Mouse (Mus musculus) cortical plate, adult 2 months (tissue): Measurements from ENCODE around the gene Tnxb. TPM values are rescaled to one million over a fixed set of nuclear protein-coding genes. Genes with fewer than 3 reads are reported as not detected.

Source experiments
- H3K27ac ChIP-seq: fragments of 200-500 bp; 2 replicates; pipeline ENCODE4 v1.5.1; 2012; ENCODE audit warnings: low read length, control low read depth, inconsistent platforms; ENCODE audit not compliant: insufficient read depth
- H3K4me1 ChIP-seq: fragments of 200-500 bp; 2 replicates; pipeline ENCODE4 v1.6.1; 2011; ENCODE audit warnings: low read length; ENCODE audit not compliant: control insufficient read depth, insufficient read depth
- H3K4me3 ChIP-seq: fragments of 200-500 bp; 2 replicates; pipeline ENCODE4 v1.5.1; 2011; ENCODE audit warnings: mild to moderate bottlenecking, low read length, control low read depth; ENCODE audit not compliant: insufficient read depth
- CTCF ChIP-seq: fragments of 200-500 bp; IDR thresholded peaks from 2 replicates; pipeline ENCODE4 v1.5.1; 2011; ENCODE audit warnings: mild to moderate bottlenecking, control low read depth, low read length; ENCODE audit not compliant: insufficient read depth; ENCODE audit errors: extremely low read depth
- POLR2A ChIP-seq: fragments of 200-500 bp; IDR thresholded peaks from 2 replicates; pipeline ENCODE4 v1.6.1; 2011; ENCODE audit warnings: mild to moderate bottlenecking, low read length, control low read depth; ENCODE audit not compliant: insufficient read depth; ENCODE audit errors: extremely low read depth
- polyA plus RNA-seq: library from polyadenylated mRNA; depleted of rRNA; stranded (reverse); fragments of >200 nt; gene quantifications from 2 replicates; pipeline ENCODE4 v1.2.3, GENCODE M21; 2012

The Tnxb gene
- polyA plus RNA-seq, 1 experiment, result 2.2 TPM

DNA sequence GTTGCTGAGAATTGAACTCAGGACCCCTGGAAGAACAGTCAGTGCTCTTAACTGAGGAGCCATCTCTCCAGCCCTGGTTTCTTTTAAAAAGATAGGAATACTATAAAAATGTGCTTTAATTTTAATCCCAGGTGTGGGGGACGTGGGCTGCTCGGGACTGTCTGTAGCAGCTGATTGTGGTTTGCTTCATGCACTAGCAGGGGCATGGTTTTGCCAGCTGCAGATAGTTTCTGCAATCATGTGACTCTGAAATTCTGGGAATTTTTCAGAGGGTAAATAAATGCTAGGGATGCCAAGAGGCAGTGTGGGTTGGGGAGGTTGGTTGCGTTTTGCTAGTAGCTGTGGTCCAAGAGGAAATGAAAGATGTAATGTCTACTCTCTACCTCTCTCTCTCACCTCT, 28.4 kb upstream of the Tnxb start:
- H3K4me3 ChIP-seq, result no peak overlapping the region
- no peak for TF ChIP-seq POLR2A
- TF ChIP-seq CTCF, result no peak
- H3K4me1 ChIP-seq, result 0 out of 2 replicates have a peak, but pooled peaks cover 1% of the 10 kb centered on the region
- H3K27ac ChIP-seq, result no peak overlapping the region

- peaks cover 3% of the 10 kb centered on the region for H3K4me1 ChIP-seq
- no peak overlapping the region for H3K27ac ChIP-seq
- TF ChIP-seq CTCF, result no peak
- TF ChIP-seq POLR2A, result no peak
- H3K4me3 ChIP-seq, result no peak overlapping the region
Measured at GRCm38 (mm10) chr17:34643379-34643778, 27.0 kb upstream of the Tnxb start.

DNA sequence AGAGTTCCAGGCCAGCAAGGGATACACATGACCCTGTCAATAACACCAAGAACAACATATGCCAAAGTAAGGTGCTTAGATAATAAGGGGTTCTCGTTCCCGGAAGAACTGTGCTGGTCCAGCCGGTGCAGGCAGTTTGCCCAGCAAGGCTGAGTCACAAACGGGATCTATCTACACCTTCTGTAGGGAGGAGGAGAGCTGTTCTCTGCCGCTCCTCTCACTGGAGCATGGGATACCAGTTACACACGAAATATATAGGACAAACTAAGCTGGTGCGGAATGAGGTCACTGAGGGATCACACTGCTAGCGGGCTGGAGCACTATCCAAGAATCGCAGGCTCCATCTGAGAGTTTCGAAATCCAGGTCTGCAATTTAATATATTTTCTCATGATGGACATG, 26.4 kb upstream of the Tnxb start:
- no peak for TF ChIP-seq CTCF
- TF ChIP-seq POLR2A, result no peak
- no peak overlapping the region for H3K27ac ChIP-seq
- no peak overlapping the region for H3K4me3 ChIP-seq

DNA sequence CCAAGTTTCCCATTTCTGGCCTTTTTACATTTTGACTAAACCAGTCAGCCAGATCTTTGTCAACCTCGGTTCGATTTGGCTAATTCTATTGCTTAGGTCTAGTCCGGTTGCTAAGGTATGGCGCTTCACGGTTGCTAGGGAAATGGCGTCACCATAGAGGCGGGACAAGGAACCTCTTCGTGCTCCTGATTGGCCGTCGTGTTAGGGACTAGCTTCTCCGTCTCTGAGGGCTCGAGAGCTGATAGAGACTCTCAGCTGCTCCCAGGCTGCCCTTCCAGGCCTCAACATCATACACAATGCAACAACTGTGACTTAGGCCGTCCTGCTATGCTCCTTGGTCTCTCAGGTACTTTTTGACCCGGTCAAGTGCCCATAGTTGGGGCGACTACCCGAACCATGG, 25.7 kb upstream of the Tnxb start, which contains the start of gene Fkbpl:
Gene Fkbpl, plus strand, starts transcription at position 157 of the 400 bp plus-strand sequence.
- Histone ChIP-seq H3K4me3 (peak within 1 kb of the TSS; percentile 60), H3K4me1 (peaks cover 3% of the 10 kb centered on the region), H3K27ac (no peak within 1 kb of the TSS)
- TF ChIP-seq POLR2A (peak; percentile 85), CTCF (no peak)

More for the DNA sequence above, 26.4 kb upstream of the Tnxb start:
- H3K4me1 ChIP-seq, result peaks cover 3% of the 10 kb centered on the region

DNA sequence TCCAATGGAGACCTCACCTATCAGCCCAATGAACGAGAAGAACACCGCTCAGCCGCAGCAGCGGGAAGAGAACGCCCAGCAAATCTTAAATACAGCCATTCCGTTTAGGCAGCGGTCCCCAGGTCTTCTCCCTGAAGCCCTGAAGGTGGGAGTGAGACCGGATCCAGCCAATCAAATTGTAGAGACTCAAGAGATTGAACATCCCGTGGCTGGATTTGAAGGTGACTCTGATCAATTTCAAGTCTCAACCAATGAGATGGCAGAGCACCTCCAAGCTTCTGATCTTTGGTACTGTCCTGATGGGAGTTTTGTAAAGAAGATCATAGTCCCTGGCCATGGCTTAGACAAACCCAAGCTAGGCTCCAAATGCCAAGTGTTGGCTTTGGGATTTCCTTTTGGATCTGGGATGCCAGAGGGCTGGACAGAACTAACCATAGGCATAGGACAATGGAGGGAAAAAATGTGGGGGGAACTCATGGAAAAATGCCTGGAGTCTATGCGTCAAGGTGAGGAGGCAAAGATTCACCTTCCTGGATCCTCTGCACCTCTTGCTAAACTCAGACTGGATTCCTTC, 25.0 kb upstream of the Tnxb start:
- Histone ChIP-seq H3K4me3 (peak overlapping the region; percentile 60), H3K27ac (no peak overlapping the region), H3K4me1 (peaks cover 3% of the 10 kb centered on the region)
- TF ChIP-seq POLR2A (no peak), CTCF (no peak)

- H3K27ac ChIP-seq, result no peak overlapping the region
- H3K4me1 ChIP-seq, result peaks cover 3% of the 10 kb centered on the region
- TF ChIP-seq CTCF (no peak), POLR2A (no peak)
- H3K4me3 ChIP-seq, result no peak overlapping the region
Measured at GRCm38 (mm10) chr17:34645831-34646511, 24.4 kb upstream of the Tnxb start.

DNA sequence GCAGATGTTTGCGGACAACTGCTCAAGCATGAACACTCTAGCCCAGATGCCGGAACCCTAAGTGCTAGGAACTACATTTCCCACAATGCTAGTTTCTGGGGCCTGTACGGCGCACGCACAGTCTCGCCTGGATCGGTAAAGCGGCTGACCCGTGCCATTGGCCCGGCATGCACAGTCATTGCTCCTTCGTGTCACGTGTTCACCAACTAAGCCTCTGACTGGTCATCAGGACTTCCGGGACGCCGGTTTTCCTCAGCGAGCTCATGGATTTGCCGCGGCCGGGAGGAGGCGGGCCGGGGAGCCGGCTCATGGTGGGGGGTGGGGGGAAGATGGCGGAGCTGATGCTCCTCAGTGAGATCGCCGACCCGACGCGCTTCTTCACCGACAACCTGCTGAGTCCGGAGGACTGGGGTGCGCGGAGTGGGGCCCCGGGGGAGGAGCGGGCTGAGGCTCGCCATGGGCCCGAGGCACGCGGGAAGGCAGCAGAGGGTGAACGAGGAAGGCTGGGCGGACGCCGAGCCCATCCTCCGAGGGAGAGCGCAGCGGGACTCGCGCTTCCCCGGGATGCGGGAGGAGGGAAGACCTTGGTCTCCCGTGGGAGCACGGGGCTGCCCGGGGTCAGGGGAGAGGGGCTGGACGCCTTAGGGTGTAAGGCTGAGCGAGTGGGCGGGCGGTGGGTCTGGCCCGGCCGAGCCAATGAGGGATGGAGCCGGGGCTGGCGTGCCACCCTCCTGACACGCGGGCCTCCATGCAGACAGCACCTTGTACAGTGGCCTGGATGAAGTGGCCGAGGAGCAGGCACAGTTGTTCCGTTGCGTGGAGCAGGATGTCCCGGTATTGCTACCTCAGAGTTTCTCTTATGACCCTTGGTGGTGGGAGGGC, 23.2 kb upstream of the Tnxb start, which contains the start of gene Atf6b:
Gene Atf6b, plus strand, starts transcription at position 241 of the 882 bp plus-strand sequence.
- TF ChIP-seq CTCF (no peak), POLR2A (0 out of 2 replicates have a peak, but pooled peaks have one; percentile 46)
- peaks cover 2% of the 10 kb centered on the region for H3K4me1 ChIP-seq

DNA sequence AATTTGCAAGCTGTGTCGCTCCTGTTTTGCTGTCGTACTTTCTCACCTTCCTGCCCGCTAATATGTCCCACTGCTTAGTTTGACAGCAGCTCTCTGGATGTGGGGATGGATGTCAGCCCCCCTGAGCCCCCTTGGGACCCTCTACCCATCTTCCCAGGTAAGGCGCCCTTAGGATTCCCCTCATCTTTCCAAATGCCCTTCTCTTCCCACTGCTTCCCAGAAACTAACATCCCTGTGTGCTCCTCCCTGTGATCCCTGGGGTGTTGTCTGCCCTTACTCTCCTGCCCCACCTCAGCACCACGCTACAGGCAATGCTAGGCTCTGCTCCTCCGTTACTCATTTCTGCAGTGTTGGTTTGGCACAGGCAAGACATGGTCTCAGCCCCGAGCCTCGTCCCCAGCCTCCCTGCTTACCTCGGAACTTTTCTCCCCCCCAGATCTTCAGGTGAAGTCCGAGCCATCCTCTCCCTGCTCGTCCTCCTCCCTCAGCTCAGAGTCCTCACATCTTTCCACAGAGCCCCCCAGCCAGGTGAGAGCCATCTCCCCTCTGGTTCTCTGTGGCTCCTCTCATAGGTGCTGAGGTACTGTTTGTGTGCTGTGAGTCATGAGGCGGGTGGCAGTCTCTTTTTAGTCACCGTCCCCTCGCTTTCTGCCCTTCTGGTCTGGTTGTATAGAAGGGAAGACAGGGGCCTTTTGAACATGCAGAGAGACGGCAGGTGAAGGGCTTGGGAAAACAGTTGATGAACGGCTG, 22.0 kb upstream of the Tnxb start:
- H3K27ac ChIP-seq, result no peak overlapping the region
- H3K4me1 ChIP-seq, result peaks cover 2% of the 10 kb centered on the region
- no peak for TF ChIP-seq CTCF
- H3K4me3 ChIP-seq, result peak overlapping the region; percentile 62; the same call in 1 of the 2 replicates

More for the DNA sequence above, 23.2 kb upstream of the Tnxb start, which contains the start of gene Atf6b:
- Histone ChIP-seq H3K4me3 (peak within 1 kb of the TSS; percentile 62), H3K27ac (no peak within 1 kb of the TSS)
